Mouse (Mus musculus) embryonic fibroblast, embryonic 13.5 days (primary cell): Measurements from ENCODE around the gene Olfr429. TPM values are rescaled to one million over a fixed set of nuclear protein-coding genes. Genes with fewer than 3 reads are reported as not detected.
"Not testable (repeated sequence)": the region's sequence is repeated elsewhere in the genome, so short reads cannot be mapped to it uniquely, and the experiment has no call there.

ENCODE experiments used
- H3K27ac ChIP-seq: 2 replicates; pipeline ENCODE4 v1.5.1; 2012; ENCODE audit warnings: low read length, control low read depth, inconsistent platforms; ENCODE audit not compliant: insufficient read depth
- H3K4me1 ChIP-seq: 2 replicates; pipeline ENCODE4 v1.6.1; 2011; ENCODE audit warnings: low read length; ENCODE audit not compliant: control insufficient read depth, insufficient read depth
- H3K4me3 ChIP-seq: 2 replicates; pipeline ENCODE4 v1.5.1; 2011; ENCODE audit warnings: mild to moderate bottlenecking, control low read depth, low read length; ENCODE audit not compliant: insufficient read depth
- CTCF ChIP-seq: IDR thresholded peaks from 2 replicates; pipeline ENCODE4 v1.5.1; 2011; ENCODE audit warnings: mild to moderate bottlenecking, control low read depth, low read length, moderate library complexity, borderline replicate concordance; ENCODE audit not compliant: insufficient read depth
- POLR2A ChIP-seq: IDR thresholded peaks from 2 replicates; pipeline ENCODE4 v1.6.1; 2011; ENCODE audit warnings: low read depth, mild to moderate bottlenecking, control low read depth, low read length, moderate library complexity
- polyA plus RNA-seq: library from polyadenylated mRNA; stranded (reverse); fragments of >200 nt; gene quantifications from 2 replicates; pipeline ENCODE4 v1.2.4, GENCODE M21; 2011; ENCODE audit warnings: low read depth; ENCODE audit not compliant: missing spikeins, insufficient read length

Gene Olfr429
- not detected in 2 replicates for polyA plus RNA-seq

DNA sequence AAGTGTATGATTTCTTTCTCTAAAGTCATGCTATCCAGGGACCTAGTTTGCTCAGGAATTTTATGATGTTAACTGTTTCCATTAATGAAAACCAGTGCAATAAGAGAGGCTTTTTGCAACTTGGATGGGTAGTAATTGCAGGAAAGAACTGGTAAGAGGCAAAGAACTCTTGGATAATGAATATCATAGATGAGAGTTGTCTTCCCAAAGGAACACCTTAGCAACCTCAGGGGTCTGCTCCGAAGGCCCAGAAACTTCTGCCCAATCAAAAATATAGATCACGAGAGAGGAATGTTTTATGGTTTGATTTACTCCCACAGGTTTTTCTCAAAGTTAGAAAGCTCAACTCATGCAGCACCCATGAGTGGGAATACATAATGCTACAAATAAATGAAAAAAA lies at the start of gene Olfr429:
TSS of gene Olfr429 (plus strand) at position 301 of the 400 bp plus-strand sequence.
- Histone ChIP-seq H3K4me3 (no peak within 1 kb of the TSS), H3K27ac (no peak within 1 kb of the TSS), H3K4me1 (no peaks in the 10 kb centered on the region)
- no peak for TF ChIP-seq CTCF
- no peak for TF ChIP-seq POLR2A

DNA sequence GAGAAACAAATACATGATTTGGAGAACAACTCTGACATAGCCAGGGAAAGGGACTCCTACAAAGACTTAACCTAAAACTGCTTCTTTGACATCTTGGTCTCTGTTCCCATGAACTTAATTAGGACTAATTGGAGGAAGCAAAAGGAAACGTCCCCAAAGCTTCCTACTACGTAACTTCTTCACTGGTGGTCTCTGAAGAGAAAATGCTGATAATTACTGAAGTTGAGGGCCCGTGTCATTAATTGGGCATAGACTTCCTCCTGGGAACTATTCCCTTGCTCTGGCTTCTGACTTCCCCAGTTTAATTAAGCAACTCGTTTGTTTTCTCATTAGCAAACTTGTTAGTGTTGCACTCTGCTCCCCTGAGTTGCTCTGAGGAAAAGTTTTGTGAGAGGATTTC lies 48.3 kb upstream of the Olfr429 start:
- no peak overlapping the region for H3K27ac ChIP-seq
- H3K4me1 ChIP-seq, result peaks cover 5% of the 10 kb centered on the region; the same call in 1 of the 2 replicates
- TF ChIP-seq POLR2A (no peak), CTCF (no peak)
- no peak overlapping the region for H3K4me3 ChIP-seq

DNA sequence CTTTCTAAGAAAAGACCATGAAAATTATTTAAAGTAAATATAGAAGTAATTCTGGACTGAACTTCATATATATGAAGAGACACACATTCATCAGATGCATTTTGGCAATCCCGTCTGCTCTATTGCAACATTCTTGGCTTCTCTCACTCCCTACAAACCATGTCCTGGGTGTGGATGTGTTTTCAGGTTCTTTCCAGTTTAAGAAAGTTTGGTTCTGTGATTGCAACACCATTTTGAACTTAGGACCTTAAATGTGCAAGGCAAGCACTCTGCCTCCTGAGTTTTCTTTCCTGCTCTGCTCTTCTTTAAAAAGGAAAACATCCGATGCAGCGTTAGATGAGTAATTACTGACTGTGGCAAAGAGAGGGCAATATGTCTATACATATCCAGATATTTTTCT lies 45.7 kb upstream of the Olfr429 start:
- peaks cover 2% of the 10 kb centered on the region; the same call in 1 of the 2 replicates for H3K4me1 ChIP-seq
- no peak overlapping the region for H3K27ac ChIP-seq
- no peak overlapping the region for H3K4me3 ChIP-seq
- TF ChIP-seq CTCF (no peak), POLR2A (no peak)

DNA sequence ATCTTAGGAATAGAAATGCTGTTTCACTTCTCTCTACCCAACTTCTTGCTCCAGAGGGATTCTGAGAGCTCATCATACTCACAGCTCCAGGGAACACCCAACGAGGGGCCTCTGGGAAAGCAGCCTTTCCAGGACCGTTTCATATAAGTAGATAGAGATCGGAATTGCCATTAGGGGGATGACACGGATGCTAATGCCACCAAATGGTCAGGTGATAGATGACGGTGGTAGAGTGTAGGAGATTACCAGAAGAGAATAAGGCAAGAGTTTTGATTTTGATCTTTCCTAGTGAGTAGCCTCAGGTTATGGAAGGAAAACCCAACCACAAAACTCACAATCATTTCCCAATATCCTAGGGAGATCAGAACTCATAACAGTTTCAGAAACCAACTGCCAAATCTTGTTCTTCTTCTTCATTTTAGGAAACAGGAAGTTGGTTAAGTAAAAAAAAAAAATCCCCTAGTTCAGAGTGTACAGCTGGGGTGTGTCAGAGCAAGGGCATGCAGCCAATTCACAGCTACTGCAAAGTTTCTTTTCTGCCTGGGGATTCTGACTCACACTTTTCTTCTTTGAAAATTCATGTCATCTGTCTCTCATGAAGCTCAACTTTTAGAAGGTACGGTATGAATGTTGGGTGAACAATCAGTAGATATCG lies 43.5 kb upstream of the Olfr429 start, which contains the start of gene Olfr433:
TSS of gene Olfr433 (plus strand) at position 183 of the 655 bp plus-strand sequence.
- H3K4me3 ChIP-seq, result no peak within 1 kb of the TSS
- TF ChIP-seq POLR2A (no peak), CTCF (no peak)
- peaks cover 2% of the 10 kb centered on the region; the same call in 1 of the 2 replicates for H3K4me1 ChIP-seq
- H3K27ac ChIP-seq, result peak within 1 kb of the TSS; percentile 80

DNA sequence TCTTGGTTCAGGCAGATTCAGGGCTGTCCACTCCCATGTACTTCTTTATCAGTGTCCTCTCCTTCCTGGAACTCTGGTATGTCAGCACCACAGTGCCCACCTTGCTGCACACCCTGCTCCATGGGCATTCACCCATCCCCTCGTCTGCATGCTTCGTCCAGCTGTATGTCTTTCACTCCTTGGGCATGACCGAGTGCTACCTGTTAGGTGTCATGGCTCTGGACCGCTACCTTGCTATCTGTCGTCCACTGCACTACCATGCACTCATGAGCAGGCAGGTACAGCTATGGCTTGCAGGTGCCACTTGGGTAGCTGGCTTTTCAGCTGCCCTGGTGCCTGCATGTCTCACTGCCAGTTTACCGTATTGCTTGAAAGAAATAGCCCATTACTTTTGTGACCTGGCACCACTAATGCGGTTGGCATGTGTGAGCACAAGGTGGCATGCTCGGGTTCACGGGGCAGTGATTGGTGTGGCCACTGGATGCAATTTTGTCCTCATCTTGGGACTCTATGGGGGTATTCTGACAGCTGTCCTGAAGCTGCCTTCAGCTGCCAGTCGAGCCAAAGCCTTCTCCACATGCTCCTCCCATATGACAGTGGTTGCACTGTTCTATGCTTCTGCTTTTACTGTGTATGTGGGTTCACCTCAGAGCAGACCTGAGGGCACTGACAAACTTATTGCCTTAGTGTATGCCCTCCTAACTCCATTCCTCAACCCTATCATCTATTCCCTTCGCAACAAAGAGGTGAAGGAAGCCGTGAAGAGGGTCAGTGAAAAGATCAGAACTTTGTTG lies 41.8 kb upstream of the Olfr429 start:
- not testable (repeated sequence) for H3K4me1 ChIP-seq

DNA sequence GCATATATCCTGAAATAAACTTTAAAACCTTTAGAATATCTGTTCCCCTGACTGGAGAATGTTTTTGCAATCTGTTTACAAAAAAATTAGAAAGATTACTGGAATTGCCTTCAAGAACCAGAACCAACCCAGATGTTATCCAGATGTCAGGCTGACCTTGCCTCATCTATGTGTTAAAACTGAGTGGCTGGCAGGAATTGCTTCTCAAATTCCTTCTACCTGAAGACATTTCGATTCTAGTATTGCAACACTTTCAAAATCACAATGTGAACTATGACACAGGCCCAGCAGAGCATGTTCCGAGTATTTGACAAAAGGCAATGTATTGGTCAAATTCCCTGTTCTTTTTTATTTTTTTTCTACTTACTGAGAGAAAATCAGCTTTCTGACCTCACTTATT lies 39.7 kb upstream of the Olfr429 start:
- no peaks in the 10 kb centered on the region; the same call in 1 of the 2 replicates for H3K4me1 ChIP-seq
- TF ChIP-seq POLR2A (no peak), CTCF (no peak)
- no peak overlapping the region for H3K27ac ChIP-seq
- no peak overlapping the region for H3K4me3 ChIP-seq

More for the DNA sequence above, 41.8 kb upstream of the Olfr429 start:
- H3K27ac ChIP-seq, H3K4me3 ChIP-seq: not testable (repeated sequence)

DNA sequence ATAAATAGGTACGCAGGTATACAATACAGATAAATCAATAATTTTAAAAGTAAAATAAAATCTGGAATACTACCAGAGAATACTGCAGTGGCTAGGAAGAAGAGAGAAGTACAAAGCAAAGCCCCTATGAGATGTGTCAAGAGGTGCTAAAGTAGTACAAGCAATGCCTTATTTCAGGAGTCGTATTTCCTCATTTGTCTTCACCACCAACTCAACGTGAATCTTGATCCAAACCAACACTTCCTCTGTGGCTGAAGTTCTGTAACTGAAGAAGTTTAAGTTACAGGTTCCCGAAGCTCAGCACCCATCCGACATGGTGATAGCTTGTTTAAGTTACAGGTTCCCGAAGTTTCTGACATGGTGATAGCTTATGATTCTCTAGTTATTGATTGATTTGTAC lies 35.9 kb upstream of the Olfr429 start:
- not testable (repeated sequence) for H3K4me3 ChIP-seq, H3K4me1 ChIP-seq, H3K27ac ChIP-seq

DNA sequence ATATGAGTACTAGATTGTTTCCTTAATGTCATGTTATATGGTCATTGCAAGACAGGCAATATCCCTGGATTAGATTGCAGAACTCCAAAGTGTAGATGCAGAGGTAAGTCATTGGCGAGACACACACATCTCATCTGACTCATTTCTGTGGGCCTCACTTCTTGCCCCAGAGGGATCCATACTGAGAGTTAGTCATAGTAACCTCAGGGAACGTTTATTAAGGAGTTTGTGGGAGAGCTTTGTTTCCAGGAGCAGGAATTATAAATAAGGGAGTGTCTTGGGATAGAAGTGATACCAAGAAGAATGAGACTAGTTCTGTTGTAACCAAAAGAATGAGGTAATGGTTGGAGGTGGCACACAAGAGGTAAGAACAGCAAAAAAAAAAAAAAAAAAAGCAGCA lies 35.2 kb upstream of the Olfr429 start, which contains the start of gene Olfr432:
TSS of gene Olfr432 (plus strand) at position 313 of the 400 bp plus-strand sequence.
- H3K4me3 ChIP-seq, result no peak within 1 kb of the TSS
- no peak within 1 kb of the TSS for H3K27ac ChIP-seq
- TF ChIP-seq POLR2A (no peak), CTCF (no peak)
- H3K4me1 ChIP-seq, result no peaks in the 10 kb centered on the region

DNA sequence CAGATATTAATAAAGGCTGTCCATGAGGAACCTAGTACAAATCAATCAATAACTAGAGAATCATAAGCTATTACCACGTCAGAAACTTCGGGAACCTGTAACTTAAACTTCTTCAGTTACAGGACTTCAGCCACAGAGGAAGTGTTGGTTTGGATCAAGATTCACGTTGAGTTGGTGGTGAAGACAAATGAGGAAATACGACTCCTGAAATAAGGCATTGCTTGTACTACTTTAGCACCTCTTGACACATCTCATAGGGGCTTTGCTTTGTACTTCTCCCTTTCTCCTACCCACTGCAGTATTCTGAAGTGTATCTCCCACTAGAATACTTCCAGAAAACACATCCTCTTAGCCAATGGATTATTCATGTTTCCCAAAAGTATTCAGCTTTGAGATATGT lies 34.8 kb upstream of the Olfr429 start:
- H3K27ac ChIP-seq, result not testable (repeated sequence)

DNA sequence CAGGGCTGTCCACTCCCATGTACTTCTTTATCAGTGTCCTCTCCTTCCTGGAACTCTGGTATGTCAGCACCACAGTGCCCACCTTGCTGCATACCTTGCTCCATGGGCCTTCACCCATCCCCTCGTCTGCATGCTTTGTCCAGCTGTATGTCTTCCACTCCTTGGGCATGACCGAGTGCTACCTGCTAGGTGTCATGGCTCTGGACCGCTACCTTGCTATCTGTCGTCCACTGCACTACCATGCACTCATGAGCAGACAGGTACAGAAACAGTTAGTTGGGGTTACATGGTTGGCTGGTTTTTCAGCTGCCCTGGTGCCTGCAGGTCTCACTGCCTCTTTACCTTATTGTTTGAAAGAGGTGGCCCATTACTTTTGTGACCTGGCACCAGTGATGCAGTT lies 33.6 kb upstream of the Olfr429 start:
- no peak overlapping the region for H3K4me3 ChIP-seq
- no peak for TF ChIP-seq CTCF
- no peak for TF ChIP-seq POLR2A
- H3K27ac ChIP-seq, result no peak overlapping the region
- H3K4me1 ChIP-seq, result no peaks in the 10 kb centered on the region

More for the DNA sequence above, 34.8 kb upstream of the Olfr429 start:
- H3K4me1 ChIP-seq, H3K4me3 ChIP-seq: not testable (repeated sequence)
